Mouse (Mus musculus) embryonic facial prominence, embryonic 14.5 days (tissue): Measurements from ENCODE around the gene Man1a. TPM values are rescaled to one million over a fixed set of nuclear protein-coding genes. Genes with fewer than 3 reads are reported as not detected.

ENCODE experiments used
- ATAC-seq: fragments of 200-750 bp; cut with Nextera tagmentation; 2 replicates; pipeline ENCODE4 v1.8.0; 2017; ENCODE audit warnings: low read depth, moderate number of reproducible peaks, moderate TSS enrichment
- DNase-seq: peaks from one replicate; pipeline ENCODE4 v3.0.0-alpha.2; 2015; ENCODE audit warnings: low spot score
- H3K27ac ChIP-seq: fragments of 300-500 bp; sonication (generic); replicated peaks from 2 replicates; pipeline ENCODE4 v1.5.1; 2014; ENCODE audit warnings: low read depth, mild to moderate bottlenecking, low read length, moderate library complexity
- H3K27me3 ChIP-seq: fragments of 300-500 bp; sonication (generic); replicated peaks from 2 replicates; pipeline ENCODE4 v1.6.1; 2014; ENCODE audit warnings: low read length; ENCODE audit not compliant: control insufficient read depth, insufficient read depth
- H3K36me3 ChIP-seq: fragments of 300-500 bp; sonication (generic); 2 replicates; pipeline ENCODE4 v1.6.1; 2014; ENCODE audit warnings: low read length, mixed read lengths; ENCODE audit not compliant: control insufficient read depth, insufficient read depth
- H3K4me1 ChIP-seq: fragments of 300-500 bp; sonication (generic); 2 replicates; pipeline ENCODE4 v1.6.1; 2014; ENCODE audit warnings: antibody characterized with exemption, low read length; ENCODE audit not compliant: control insufficient read depth, insufficient read depth
- H3K4me2 ChIP-seq: fragments of 300-500 bp; sonication (generic); 2 replicates; pipeline ENCODE4 v1.6.1; 2014; ENCODE audit warnings: low read depth, mild to moderate bottlenecking, low read length, moderate library complexity, mixed read lengths
- H3K4me3 ChIP-seq: fragments of 300-500 bp; sonication (generic); 2 replicates; pipeline ENCODE4 v1.5.1; 2014; ENCODE audit warnings: low read depth, mild to moderate bottlenecking, low read length
- H3K9ac ChIP-seq: fragments of 300-500 bp; sonication (generic); 2 replicates; pipeline ENCODE4 v1.6.1; 2014; ENCODE audit warnings: low read depth, mild to moderate bottlenecking, low read length, moderate library complexity, mixed read lengths
- H3K9me3 ChIP-seq: fragments of 300-500 bp; sonication (generic); 2 replicates; pipeline ENCODE4 v1.6.1; 2016; ENCODE audit warnings: low read length; ENCODE audit not compliant: control insufficient read depth
- WGBS: fragments of 180-500 bp; shearing (Covaris S2); extraction: QIAGEN DNeasy Blood & Tissue Kit; methylation state at CpG from one replicate; pipeline ENCODE4 v1.1.7; 2014; 5-methylcytosine and 5-hydroxymethylcytosine counted together
- polyA plus RNA-seq: library from polyadenylated mRNA; unstranded; fragments of >200 nt; fragmentation: Nextera tagmentation; extraction: Ambion mirVana; gene quantifications from 2 replicates; pipeline ENCODE4 v1.2.1, GENCODE M21; 2014

Man1a gene
- polyA plus RNA-seq, 1 experiment from 2014 or later = 11.3 TPM

- H3K27ac ChIP-seq = no peak overlapping the region
- DNase-seq (no peak), ATAC-seq (no peak)
- H3K4me2 ChIP-seq = no peak overlapping the region
- no peaks in the 10 kb centered on the region for H3K27me3 ChIP-seq
- H3K4me3 ChIP-seq = no peak overlapping the region
- peaks cover 13% of the 10 kb centered on the region for H3K4me1 ChIP-seq
- no peaks in the 10 kb centered on the region for H3K36me3 ChIP-seq
- H3K9me3 ChIP-seq = no peaks in the 10 kb centered on the region
- no peak overlapping the region for H3K9ac ChIP-seq
- WGBS = 81% methylated on average over 5 of the region's 5 CpGs
These were observed 5.9 kb downstream of the Man1a start for GRCm38 (mm10) chr10:54070496-54070895.

- DNase-seq (no peak), ATAC-seq (no peak)
- Histone ChIP-seq H3K9me3 (no peaks in the 10 kb centered on the region), H3K4me2 (no peak overlapping the region), H3K27ac (no peak overlapping the region), H3K4me3 (no peak overlapping the region), H3K36me3 (no peaks in the 10 kb centered on the region), H3K27me3 (no peaks in the 10 kb centered on the region), H3K9ac (no peak overlapping the region), H3K4me1 (peaks cover 13% of the 10 kb centered on the region)
- WGBS = 87% methylated on average over 5 of the region's 5 CpGs
These were observed 7.0 kb downstream of the Man1a start for GRCm38 (mm10) chr10:54069412-54069811.

- Histone ChIP-seq H3K4me2 (no peak overlapping the region), H3K4me3 (no peak overlapping the region), H3K36me3 (no peaks in the 10 kb centered on the region), H3K27ac (no peak overlapping the region), H3K27me3 (no peaks in the 10 kb centered on the region), H3K9ac (no peak overlapping the region), H3K4me1 (no peaks in the 10 kb centered on the region), H3K9me3 (no peaks in the 10 kb centered on the region)
- DNase-seq (no peak), ATAC-seq (no peak)
These were observed 9.7 kb downstream of the Man1a start for GRCm38 (mm10) chr10:54066683-54067082.

- ATAC-seq = no peak
- WGBS = 40% methylated on average over 8 of the region's 8 CpGs
- peak; percentile 67 for DNase-seq
These were observed 12.7 kb downstream of the Man1a start for GRCm38 (mm10) chr10:54063551-54064260.

GRCm38 (mm10) chr10:54062835-54063234, 13.6 kb downstream of the Man1a start:
- ATAC-seq (no peak), DNase-seq (no peak)
- Histone ChIP-seq H3K27ac (no peak overlapping the region), H3K4me3 (no peak overlapping the region), H3K9ac (no peak overlapping the region), H3K9me3 (no peaks in the 10 kb centered on the region), H3K4me1 (0 out of 2 replicates have a peak, but pooled peaks cover 3% of the 10 kb centered on the region), H3K36me3 (no peaks in the 10 kb centered on the region), H3K27me3 (no peaks in the 10 kb centered on the region), H3K4me2 (no peak overlapping the region)
- WGBS = 84% methylated on average over 11 of the region's 11 CpGs

More at GRCm38 (mm10) chr10:54063551-54064260, 12.7 kb downstream of the Man1a start:
- no peak overlapping the region for H3K4me3 ChIP-seq
- no peaks in the 10 kb centered on the region for H3K27me3 ChIP-seq
- no peak overlapping the region for H3K4me2 ChIP-seq
- H3K9me3 ChIP-seq = no peaks in the 10 kb centered on the region
- no peaks in the 10 kb centered on the region for H3K36me3 ChIP-seq
- no peak overlapping the region for H3K9ac ChIP-seq
- H3K27ac ChIP-seq = no peak overlapping the region
- 0 out of 2 replicates have a peak, but pooled peaks cover 3% of the 10 kb centered on the region for H3K4me1 ChIP-seq

- Histone ChIP-seq H3K36me3 (no peaks in the 10 kb centered on the region), H3K27me3 (no peaks in the 10 kb centered on the region), H3K4me2 (no peak overlapping the region), H3K4me1 (0 out of 2 replicates have a peak, but pooled peaks cover 3% of the 10 kb centered on the region), H3K9ac (no peak overlapping the region), H3K27ac (no peak overlapping the region), H3K4me3 (no peak overlapping the region), H3K9me3 (no peaks in the 10 kb centered on the region)
- 98% methylated on average over 4 of the region's 4 CpGs for WGBS
- ATAC-seq = no peak
- DNase-seq = no peak
These were observed 15.2 kb downstream of the Man1a start for GRCm38 (mm10) chr10:54061159-54061558.

GRCm38 (mm10) chr10:54060587-54060986, 15.8 kb downstream of the Man1a start:
- H3K4me3 ChIP-seq = no peak overlapping the region
- H3K9me3 ChIP-seq = no peaks in the 10 kb centered on the region
- H3K36me3 ChIP-seq = no peaks in the 10 kb centered on the region
- H3K27me3 ChIP-seq = no peaks in the 10 kb centered on the region
- H3K27ac ChIP-seq = no peak overlapping the region
- WGBS = 59% methylated on average over 7 of the region's 7 CpGs
- H3K9ac ChIP-seq = no peak overlapping the region
- no peak overlapping the region for H3K4me2 ChIP-seq
- H3K4me1 ChIP-seq = 0 out of 2 replicates have a peak, but pooled peaks cover 3% of the 10 kb centered on the region
- DNase-seq (no peak), ATAC-seq (no peak)

- WGBS = 34% methylated on average over 6 of the region's 6 CpGs
- Histone ChIP-seq H3K27me3 (no peaks in the 10 kb centered on the region), H3K4me3 (no peak overlapping the region), H3K27ac (no peak overlapping the region), H3K4me2 (0 out of 2 replicates have a peak overlapping the region, but pooled peaks have one; percentile 15), H3K4me1 (0 out of 2 replicates have a peak, but pooled peaks cover 3% of the 10 kb centered on the region), H3K9ac (no peak overlapping the region), H3K9me3 (no peaks in the 10 kb centered on the region), H3K36me3 (no peaks in the 10 kb centered on the region)
- DNase-seq (peak; percentile 53), ATAC-seq (no peak)
These were observed 16.6 kb downstream of the Man1a start for GRCm38 (mm10) chr10:54059679-54060249.
